Mouse (Mus musculus): ENCODE measurements at regions not wholly inside any gene's neighbourhood (a gene's known extent, or its start where the extent isn't known, plus 50 kb on each side); places are given as distances from the start of the nearest gene placed in this dataset.

- no peak for TF ChIP-seq CTCF (conservative IDR thresholded peaks at IDR 0.05 in 1 of 2, IDR thresholded peaks at IDR 0.05 in 1 of 2; ENCODE audit: low read depth in 2 of 2, low read length in 2 of 2)
- TF ChIP-seq POLR2A (IDR thresholded peaks at IDR 0.05; ENCODE audit: low read depth, low read length), result no peak
- no peak for TF ChIP-seq CHD1 (IDR thresholded peaks at IDR 0.05; ENCODE audit: low read depth, low read length)
- TF ChIP-seq UBTF (IDR thresholded peaks at IDR 0.05; ENCODE audit: low read depth, low read length), result no peak
- TF ChIP-seq TCF12 (IDR thresholded peaks at IDR 0.05; ENCODE audit: low read depth, low read length), result no peak
- TF ChIP-seq E2F4 (IDR thresholded peaks at IDR 0.05; ENCODE audit: insufficient replicate concordance, low read depth, low read length), result no peak
- TF ChIP-seq NRF1 (IDR thresholded peaks at IDR 0.05; ENCODE audit: low read depth, low read length), result no peak
- no peak for TF ChIP-seq MYC (IDR thresholded peaks at IDR 0.05; ENCODE audit: low read depth, low read length)
- no peak for TF ChIP-seq GABPA (IDR thresholded peaks at IDR 0.05; ENCODE audit: insufficient replicate concordance, low read depth, low read length)
- no peak for TF ChIP-seq CHD2 (IDR thresholded peaks at IDR 0.05; ENCODE audit: low read length)
These were observed 93.8 kb upstream of the Zfp703 start for GRCm38 (mm10) chr8:26883285-26883684.
